Mouse (Mus musculus): ENCODE data around the gene Fam107b. TPM values are rescaled to one million over a fixed set of nuclear protein-coding genes. Genes with fewer than 3 reads are reported as not detected.

The Fam107b gene
- polyA plus RNA-seq, 1 experiment from 2014 or later = 34.4 TPM

GRCm38 (mm10) chr2:3659300-3659910 lies 89.1 kb downstream of the Fam107b start:
- Histone ChIP-seq H3K9me3 (ENCODE audit: control insufficient read depth, low read length) (no peaks in the 10 kb centered on the region), H3K27me3 (ENCODE audit: control insufficient read depth, insufficient read depth, low read length) (no peaks in the 10 kb centered on the region), H3K9ac (replicated peaks; ENCODE audit: low read depth, low read length) (no peak overlapping the region), H3K4me3 (ENCODE audit: low read depth, low read length) (no peak overlapping the region), H3K4me1 (ENCODE audit: control insufficient read depth, insufficient read depth, low read length) (no peaks in the 10 kb centered on the region), H3K4me2 (ENCODE audit: low read depth, low read length) (no peak overlapping the region), H3K27ac (ENCODE audit: low read depth, low read length) (no peak overlapping the region), H3K36me3 (ENCODE audit: control insufficient read depth, insufficient read depth, low read length) (no peaks in the 10 kb centered on the region)
- ATAC-seq (ENCODE audit: low read depth) = no peak
- 51% methylated on average over 5 of the region's 5 CpGs for WGBS

GRCm38 (mm10) chr2:3664086-3664485 lies 93.8 kb downstream of the Fam107b start:
- no peak for ATAC-seq (ENCODE audit: low read depth)
- WGBS = 75% methylated on average over 6 of the region's 6 CpGs
- Histone ChIP-seq H3K4me2 (ENCODE audit: low read depth, low read length) (no peak overlapping the region), H3K27me3 (ENCODE audit: control insufficient read depth, insufficient read depth, low read length) (no peaks in the 10 kb centered on the region), H3K4me3 (ENCODE audit: low read depth, low read length) (no peak overlapping the region), H3K9me3 (ENCODE audit: control insufficient read depth, low read length) (no peaks in the 10 kb centered on the region), H3K36me3 (ENCODE audit: control insufficient read depth, insufficient read depth, low read length) (no peaks in the 10 kb centered on the region), H3K4me1 (ENCODE audit: control insufficient read depth, insufficient read depth, low read length) (no peaks in the 10 kb centered on the region), H3K9ac (replicated peaks; ENCODE audit: low read depth, low read length) (no peak overlapping the region), H3K27ac (ENCODE audit: low read depth, low read length) (no peak overlapping the region)

GRCm38 (mm10) chr2:3668682-3669081 lies 98.4 kb downstream of the Fam107b start:
- H3K27me3 ChIP-seq (ENCODE audit: control insufficient read depth, insufficient read depth, low read length) = no peaks in the 10 kb centered on the region
- no peak overlapping the region for H3K4me3 ChIP-seq (ENCODE audit: low read depth, low read length)
- no peaks in the 10 kb centered on the region for H3K36me3 ChIP-seq (ENCODE audit: control insufficient read depth, insufficient read depth, low read length)
- no peak overlapping the region for H3K4me2 ChIP-seq (ENCODE audit: low read depth, low read length)
- peak; percentile 65; the same call in 1 of the 2 replicates for ATAC-seq (ENCODE audit: low read depth)
- H3K9me3 ChIP-seq (ENCODE audit: control insufficient read depth, low read length) = no peaks in the 10 kb centered on the region
- no peak overlapping the region for H3K27ac ChIP-seq (ENCODE audit: low read depth, low read length)
- no peaks in the 10 kb centered on the region for H3K4me1 ChIP-seq (ENCODE audit: control insufficient read depth, insufficient read depth, low read length)
- WGBS = 80% methylated on average over 3 of the region's 3 CpGs
- no peak overlapping the region for H3K9ac ChIP-seq (replicated peaks; ENCODE audit: low read depth, low read length)

- Histone ChIP-seq H3K9ac (replicated peaks; ENCODE audit: low read depth, low read length) (no peak overlapping the region), H3K9me3 (ENCODE audit: control insufficient read depth, low read length) (no peaks in the 10 kb centered on the region), H3K27me3 (ENCODE audit: control insufficient read depth, insufficient read depth, low read length) (no peaks in the 10 kb centered on the region), H3K4me2 (ENCODE audit: low read depth, low read length) (no peak overlapping the region), H3K4me3 (ENCODE audit: low read depth, low read length) (no peak overlapping the region), H3K4me1 (ENCODE audit: control insufficient read depth, insufficient read depth, low read length) (no peaks in the 10 kb centered on the region), H3K36me3 (ENCODE audit: control insufficient read depth, insufficient read depth, low read length) (no peaks in the 10 kb centered on the region), H3K27ac (ENCODE audit: low read depth, low read length) (no peak overlapping the region)
- ATAC-seq (ENCODE audit: low read depth) = no peak
- WGBS = 55% methylated on average over 2 of the region's 2 CpGs
These were observed 99.4 kb downstream of the Fam107b start for GRCm38 (mm10) chr2:3669646-3670045.

GRCm38 (mm10) chr2:3672654-3673367 lies 102.5 kb downstream of the Fam107b start:
- Histone ChIP-seq H3K27ac (ENCODE audit: low read depth, low read length) (no peak overlapping the region), H3K9ac (replicated peaks; ENCODE audit: low read depth, low read length) (no peak overlapping the region), H3K4me3 (ENCODE audit: low read depth, low read length) (no peak overlapping the region), H3K4me2 (ENCODE audit: low read depth, low read length) (no peak overlapping the region), H3K27me3 (ENCODE audit: control insufficient read depth, insufficient read depth, low read length) (no peaks in the 10 kb centered on the region), H3K36me3 (ENCODE audit: control insufficient read depth, insufficient read depth, low read length) (no peaks in the 10 kb centered on the region), H3K9me3 (ENCODE audit: control insufficient read depth, low read length) (no peaks in the 10 kb centered on the region), H3K4me1 (ENCODE audit: control insufficient read depth, insufficient read depth, low read length) (no peaks in the 10 kb centered on the region)
- WGBS = 85% methylated on average over 5 of the region's 5 CpGs
- ATAC-seq (ENCODE audit: low read depth) = no peak

GRCm38 (mm10) chr2:3675481-3675880 lies 105.2 kb downstream of the Fam107b start:
- H3K9me3 ChIP-seq (ENCODE audit: control insufficient read depth, low read length) = no peaks in the 10 kb centered on the region
- no peak overlapping the region for H3K27ac ChIP-seq (ENCODE audit: low read depth, low read length)
- no peaks in the 10 kb centered on the region for H3K36me3 ChIP-seq (ENCODE audit: control insufficient read depth, insufficient read depth, low read length)
- 94% methylated on average over 1 of the region's 1 CpGs for WGBS
- no peak overlapping the region for H3K9ac ChIP-seq (replicated peaks; ENCODE audit: low read depth, low read length)
- H3K4me2 ChIP-seq (ENCODE audit: low read depth, low read length) = no peak overlapping the region
- no peak for ATAC-seq (ENCODE audit: low read depth)
- no peak overlapping the region for H3K4me3 ChIP-seq (ENCODE audit: low read depth, low read length)
- H3K27me3 ChIP-seq (ENCODE audit: control insufficient read depth, insufficient read depth, low read length) = no peaks in the 10 kb centered on the region
- no peaks in the 10 kb centered on the region for H3K4me1 ChIP-seq (ENCODE audit: control insufficient read depth, insufficient read depth, low read length)

GRCm38 (mm10) chr2:3682699-3683098 lies 112.4 kb downstream of the Fam107b start:
- H3K4me2 ChIP-seq (ENCODE audit: low read depth, low read length) = no peak overlapping the region
- H3K27ac ChIP-seq (ENCODE audit: low read depth, low read length) = no peak overlapping the region
- ATAC-seq (ENCODE audit: low read depth) = no peak
- H3K4me1 ChIP-seq (ENCODE audit: control insufficient read depth, insufficient read depth, low read length) = no peaks in the 10 kb centered on the region
- no peak overlapping the region for H3K9ac ChIP-seq (replicated peaks; ENCODE audit: low read depth, low read length)
- WGBS = 74% methylated on average over 4 of the region's 4 CpGs
- no peaks in the 10 kb centered on the region for H3K9me3 ChIP-seq (ENCODE audit: control insufficient read depth, low read length)
- no peaks in the 10 kb centered on the region for H3K36me3 ChIP-seq (ENCODE audit: control insufficient read depth, insufficient read depth, low read length)
- H3K27me3 ChIP-seq (ENCODE audit: control insufficient read depth, insufficient read depth, low read length) = no peaks in the 10 kb centered on the region
- no peak overlapping the region for H3K4me3 ChIP-seq (ENCODE audit: low read depth, low read length)

- Histone ChIP-seq H3K4me2 (ENCODE audit: low read depth, low read length) (no peak overlapping the region), H3K27me3 (ENCODE audit: control insufficient read depth, insufficient read depth, low read length) (no peaks in the 10 kb centered on the region), H3K9me3 (ENCODE audit: control insufficient read depth, low read length) (no peaks in the 10 kb centered on the region), H3K4me3 (ENCODE audit: low read depth, low read length) (no peak overlapping the region), H3K27ac (ENCODE audit: low read depth, low read length) (peak overlapping the region; percentile 24; the same call in 1 of the 2 replicates), H3K4me1 (ENCODE audit: control insufficient read depth, insufficient read depth, low read length) (no peaks in the 10 kb centered on the region), H3K36me3 (ENCODE audit: control insufficient read depth, insufficient read depth, low read length) (no peaks in the 10 kb centered on the region), H3K9ac (replicated peaks; ENCODE audit: low read depth, low read length) (no peak overlapping the region)
- ATAC-seq (ENCODE audit: low read depth) = peak; percentile 51; the same call in 1 of the 2 replicates
- WGBS = 46% methylated on average over 5 of the region's 5 CpGs
These were observed 113.1 kb downstream of the Fam107b start for GRCm38 (mm10) chr2:3683343-3683742.

- WGBS = 29% methylated on average over 6 of the region's 6 CpGs
- Histone ChIP-seq H3K9ac (replicated peaks; ENCODE audit: low read depth, low read length) (no peak overlapping the region), H3K27ac (ENCODE audit: low read depth, low read length) (peak overlapping the region; percentile 24; the same call in 1 of the 2 replicates)
These were observed 113.5 kb downstream of the Fam107b start for GRCm38 (mm10) chr2:3683751-3684229.

More at GRCm38 (mm10) chr2:3683751-3684229, 113.5 kb downstream of the Fam107b start:
- Histone ChIP-seq H3K9me3 (ENCODE audit: control insufficient read depth, low read length) (no peaks in the 10 kb centered on the region), H3K4me3 (ENCODE audit: low read depth, low read length) (no peak overlapping the region), H3K27me3 (ENCODE audit: control insufficient read depth, insufficient read depth, low read length) (no peaks in the 10 kb centered on the region), H3K4me1 (ENCODE audit: control insufficient read depth, insufficient read depth, low read length) (no peaks in the 10 kb centered on the region), H3K36me3 (ENCODE audit: control insufficient read depth, insufficient read depth, low read length) (no peaks in the 10 kb centered on the region), H3K4me2 (ENCODE audit: low read depth, low read length) (no peak overlapping the region)
- ATAC-seq (ENCODE audit: low read depth) = peak; percentile 63
